Mouse (Mus musculus) MEL (cell line): ENCODE data around the gene Dpysl5.

Experiments
- CTCF ChIP-seq, 3 experiments: IDR thresholded peaks in 2 of 3; conservative IDR thresholded peaks in 1 of 3; 2 replicates each; pipeline ENCODE4 v1.5.1; 2011 to 2012; ENCODE audit warnings: low read length in 3 of 3, low read depth in 2 of 3, mild to moderate bottlenecking in 2 of 3, improper control_type of control experiment in 1 of 3, inconsistent platforms in 1 of 3, mixed read lengths in 1 of 3, moderate library complexity in 1 of 3; ENCODE audit not compliant: control insufficient read depth in 1 of 3, insufficient read depth in 1 of 3, poor library complexity in 1 of 3, severe bottlenecking in 1 of 3
- EP300 ChIP-seq, 2 experiments: IDR thresholded peaks; 2 replicates each; pipeline ENCODE4 v1.6.1; 2011; ENCODE audit warnings: improper control_type of control experiment in 2 of 2, low read length in 2 of 2, low read depth in 1 of 2, mild to moderate bottlenecking in 1 of 2
- GATA1 ChIP-seq: IDR thresholded peaks from 2 replicates; pipeline ENCODE4 v1.6.1; 2011; ENCODE audit warnings: low read depth, low read length, improper control_type of control experiment
- HCFC1 ChIP-seq: IDR thresholded peaks from 2 replicates; pipeline ENCODE4 v1.6.1; 2012; ENCODE audit warnings: low read depth, mild to moderate bottlenecking, inconsistent platforms, low read length, improper control_type of control experiment, moderate library complexity
- POLR2A ChIP-seq, 2 experiments: IDR thresholded peaks; 2 replicates each; pipeline ENCODE4 v1.6.1; 2011 to 2012; ENCODE audit warnings: low read length in 2 of 2, mild to moderate bottlenecking in 2 of 2, control low read depth in 1 of 2, improper control_type of control experiment in 1 of 2, low read depth in 1 of 2, moderate library complexity in 1 of 2; ENCODE audit not compliant: control insufficient read depth in 1 of 2, insufficient read depth in 1 of 2, poor library complexity in 1 of 2
- TAL1 ChIP-seq: IDR thresholded peaks from 2 replicates; pipeline ENCODE4 v1.6.1; 2012; ENCODE audit warnings: mild to moderate bottlenecking, inconsistent platforms, low read length, moderate library complexity, mixed read lengths
- UBTF ChIP-seq: IDR thresholded peaks from 2 replicates; pipeline ENCODE4 v1.6.1; 2012; ENCODE audit warnings: low read depth, mild to moderate bottlenecking, inconsistent platforms, low read length, improper control_type of control experiment, moderate library complexity, borderline replicate concordance; ENCODE audit not compliant: insufficient read depth
- USF1 ChIP-seq: IDR thresholded peaks from 2 replicates; pipeline ENCODE4 v1.6.1; 2014; ENCODE audit warnings: low read depth, mild to moderate bottlenecking, inconsistent platforms, low read length, improper control_type of control experiment, moderate library complexity
- USF2 ChIP-seq, 2 experiments: IDR thresholded peaks; 2 replicates each; pipeline ENCODE4 v1.6.1; 2011 to 2012; ENCODE audit warnings: improper control_type of control experiment in 2 of 2, low read length in 2 of 2, borderline replicate concordance in 1 of 2, inconsistent platforms in 1 of 2, low read depth in 1 of 2, mild to moderate bottlenecking in 1 of 2; ENCODE audit not compliant: insufficient read depth in 1 of 2
- ZMIZ1 ChIP-seq: IDR thresholded peaks from 2 replicates; pipeline ENCODE4 v1.6.1; 2012; ENCODE audit warnings: low read depth, mild to moderate bottlenecking, inconsistent platforms, low read length, improper control_type of control experiment, moderate library complexity
- ZNF384 ChIP-seq: IDR thresholded peaks from 2 replicates; pipeline ENCODE4 v1.6.1; 2012; ENCODE audit warnings: low read depth, mild to moderate bottlenecking, inconsistent platforms, low read length, improper control_type of control experiment

- TF ChIP-seq GATA1 (no peak), TAL1 (no peak), CTCF (IDR thresholded peaks at IDR 0.05 in 2 of 3, conservative IDR thresholded peaks at IDR 0.05 in 1 of 3; ENCODE audit: control insufficient read depth in 1 of 3, insufficient read depth in 1 of 3, low read depth in 2 of 3, low read length in 3 of 3, poor library complexity in 1 of 3, severe bottlenecking in 1 of 3) (no peak), USF2 (IDR thresholded peaks at IDR 0.05; ENCODE audit: borderline replicate concordance in 1 of 2, insufficient read depth in 1 of 2, low read depth in 1 of 2, low read length in 2 of 2) (no peak), HCFC1 (no peak), EP300 (IDR thresholded peaks at IDR 0.05; ENCODE audit: low read depth in 1 of 2, low read length in 2 of 2) (no peak), ZMIZ1 (no peak), POLR2A (IDR thresholded peaks at IDR 0.05; ENCODE audit: control insufficient read depth in 1 of 2, insufficient read depth in 1 of 2, low read depth in 1 of 2, low read length in 2 of 2, poor library complexity in 1 of 2) (no peak), USF1 (no peak), UBTF (no peak), ZNF384 (no peak)
Measured at GRCm38 (mm10) chr5:30823091-30823490, 111.7 kb downstream of the Dpysl5 start.
